Mouse (Mus musculus) C2C12 (cell line): ENCODE measurements at regions not wholly inside any gene's neighbourhood (a gene's known extent, or its start where the extent isn't known, plus 50 kb on each side); places are given as distances from the start of the nearest gene placed in this dataset.

Experiments used
- CEBPB ChIP-seq: IDR thresholded peaks from one replicate; pipeline ENCODE4 v1.6.1; 2011; ENCODE audit warnings: low read depth, mild to moderate bottlenecking, control low read depth, moderate library complexity
- CTCF ChIP-seq: IDR thresholded peaks from one replicate; pipeline ENCODE4 v1.5.1; 2011; ENCODE audit not compliant: control insufficient read depth, insufficient read depth, insufficient read length
- MYOG ChIP-seq: IDR thresholded peaks from one replicate; pipeline ENCODE4 v1.6.1; 2011; ENCODE audit not compliant: control insufficient read depth, insufficient read length; ENCODE audit errors: extremely low read depth

DNA sequence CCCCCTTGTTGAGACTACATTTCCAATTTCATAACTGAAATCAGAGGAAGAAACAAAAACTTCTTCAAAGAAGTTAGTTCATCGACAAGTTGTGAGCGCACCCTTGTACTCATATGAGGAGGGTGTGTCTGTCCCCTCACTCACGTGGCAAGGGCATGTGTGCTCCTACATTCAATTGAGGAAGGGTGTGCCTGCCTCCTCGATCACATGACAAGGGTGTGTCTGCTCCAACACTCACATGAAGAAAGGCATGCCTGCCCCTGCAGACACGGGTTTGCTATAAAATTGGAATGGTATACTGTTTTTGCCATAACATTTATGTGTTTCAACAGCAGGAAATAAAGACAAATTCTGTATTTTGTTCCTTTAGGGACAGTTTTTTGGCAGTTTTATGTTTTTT lies 290.6 kb upstream of the Spred2 start:
- no peak for TF ChIP-seq CTCF
- no peak for TF ChIP-seq CEBPB
- TF ChIP-seq MYOG = no peak
